Mouse (Mus musculus) olfactory bulb, adult 2 months (tissue): ENCODE results near the gene Serping1. TPM values are rescaled to one million over a fixed set of nuclear protein-coding genes. Genes with fewer than 3 reads are reported as not detected.

Experiments
- H3K27ac ChIP-seq: fragments of 200-500 bp; 2 replicates; pipeline ENCODE4 v1.5.1; 2012; ENCODE audit warnings: low read depth, low read length; ENCODE audit not compliant: insufficient read depth
- H3K4me1 ChIP-seq: fragments of 200-500 bp; 2 replicates; pipeline ENCODE4 v1.6.1; 2012; ENCODE audit warnings: low read length; ENCODE audit not compliant: control insufficient read depth, insufficient read depth
- H3K4me3 ChIP-seq: fragments of 200-500 bp; 2 replicates; pipeline ENCODE4 v1.5.1; 2012; ENCODE audit warnings: mild to moderate bottlenecking, low read depth, low read length, moderate library complexity; ENCODE audit not compliant: insufficient read depth
- CTCF ChIP-seq: fragments of 200-500 bp; IDR thresholded peaks from 2 replicates; pipeline ENCODE4 v1.5.1; 2012; ENCODE audit warnings: low read depth, mild to moderate bottlenecking, low read length, moderate library complexity; ENCODE audit not compliant: insufficient read depth
- POLR2A ChIP-seq: fragments of 200-500 bp; IDR thresholded peaks from 2 replicates; pipeline ENCODE4 v1.6.1; 2012; ENCODE audit warnings: mild to moderate bottlenecking, low read depth, low read length, moderate library complexity; ENCODE audit not compliant: insufficient read depth
- WGBS: fragments of 180-500 bp; shearing (Covaris S2); methylation state at CpG from one replicate; pipeline ENCODE4 v1.1.7; 2018; 5-methylcytosine and 5-hydroxymethylcytosine counted together
- polyA plus RNA-seq: library from polyadenylated mRNA; stranded (reverse); fragments of >200 nt; gene quantifications from 2 replicates; pipeline ENCODE4 v1.2.4, GENCODE M21; 2012; ENCODE audit warnings: low replicate concordance; ENCODE audit not compliant: missing spikeins, insufficient read depth, insufficient read length

The Serping1 gene
- polyA plus RNA-seq, 1 experiment, result not detected

DNA sequence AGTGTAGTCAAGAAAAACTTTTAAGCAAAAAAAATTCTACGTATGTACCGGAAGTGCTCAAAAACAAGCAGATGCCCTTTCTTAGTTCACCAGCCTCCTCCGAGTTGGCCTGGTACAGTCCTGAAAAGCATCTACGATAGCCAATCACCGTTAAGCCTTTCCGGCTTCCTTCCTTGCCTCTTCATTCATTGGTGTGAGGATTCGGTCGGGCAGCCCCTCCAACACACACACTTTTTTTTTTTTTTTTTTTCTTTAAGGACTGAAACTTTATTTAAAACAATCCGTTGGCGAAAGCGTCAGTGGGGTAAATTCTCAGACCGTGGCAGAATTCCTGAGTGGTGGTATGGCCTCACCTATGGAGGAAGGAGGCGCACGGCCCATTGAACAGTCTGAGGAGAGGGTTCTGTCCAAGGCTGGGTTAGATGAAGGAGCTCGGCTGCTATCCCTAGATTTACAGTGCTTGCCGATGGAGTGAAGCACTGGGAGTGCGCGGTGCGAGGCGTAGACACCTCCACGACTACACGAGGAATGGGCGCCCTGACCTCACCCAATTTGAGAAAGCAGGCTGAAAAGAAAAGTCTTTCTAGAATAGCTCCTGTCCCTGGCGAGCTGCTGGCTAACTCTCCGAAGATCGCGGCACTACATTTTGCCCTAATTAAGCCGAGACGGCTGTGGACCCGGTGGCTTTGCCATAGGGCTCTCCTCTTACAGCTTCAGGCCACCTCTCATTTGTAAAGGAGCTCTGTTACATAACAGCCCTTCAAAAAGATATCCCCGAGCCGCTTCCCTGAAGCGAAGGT is 59.5 kb downstream of the Serping1 start:
- H3K4me1 ChIP-seq, result no peaks in the 10 kb centered on the region
- TF ChIP-seq POLR2A (no peak), CTCF (no peak)
- under 1% methylated on average over 33 of the region's 33 CpGs for WGBS
- peak overlapping the region; percentile 95 for H3K27ac ChIP-seq
- peak overlapping the region; percentile 84 for H3K4me3 ChIP-seq

Other genes with a start within 250 kb of the Serping1 start
- gene Ctnnd1, start 124.7 kb downstream of the Serping1 start, polyA plus RNA-seq, result not detected in 2 replicates
- gene Btbd18, start 116.4 kb downstream of the Serping1 start, polyA plus RNA-seq, result not detected in 2 replicates
- not detected in 2 replicates for gene Selenoh, start 104.7 kb downstream of the Serping1 start, polyA plus RNA-seq
- gene Gm28635, start 97.4 kb downstream of the Serping1 start, polyA plus RNA-seq, result not detected in 2 replicates
- gene Med19, start 97.0 kb downstream of the Serping1 start, polyA plus RNA-seq, result not detected in 2 replicates
- gene Tmx2, start 96.3 kb downstream of the Serping1 start, polyA plus RNA-seq, result not detected in 2 replicates
- gene Zdhhc5, start 60.3 kb downstream of the Serping1 start, polyA plus RNA-seq, result not detected in 2 replicates
- not detected in 2 replicates for gene Clp1, start 48.1 kb downstream of the Serping1 start, polyA plus RNA-seq
- 194 TPM in 1 of 2 replicates, not detected in the other for gene Ypel4, start 41.4 kb downstream of the Serping1 start, polyA plus RNA-seq
- not detected in 2 replicates for gene Gm19426, start 31.8 kb downstream of the Serping1 start, polyA plus RNA-seq
- gene Ube2l6, start 23.4 kb upstream of the Serping1 start, polyA plus RNA-seq, result not detected in 2 replicates
- gene Smtnl1, start 47.2 kb upstream of the Serping1 start, polyA plus RNA-seq, result not detected in 2 replicates
- not detected in 2 replicates for gene Timm10, start 51.6 kb upstream of the Serping1 start, polyA plus RNA-seq
- not detected in 2 replicates for gene Slc43a1, start 63.4 kb upstream of the Serping1 start, polyA plus RNA-seq
- not detected in 2 replicates for gene Rtn4rl2, start 111.3 kb upstream of the Serping1 start, polyA plus RNA-seq
- gene Slc43a3, start 161.1 kb upstream of the Serping1 start, polyA plus RNA-seq, result not detected in 2 replicates
- gene Prg2, start 205.0 kb upstream of the Serping1 start, polyA plus RNA-seq, result not detected in 2 replicates
- gene Prg3, start 212.8 kb upstream of the Serping1 start, polyA plus RNA-seq, result not detected in 2 replicates